Mouse (Mus musculus) liver, postnatal 0 days (tissue): ENCODE results near the gene Cipc.

Source experiments
- CTCF ChIP-seq: sonication (generic); IDR thresholded peaks from 2 replicates; pipeline ENCODE4 v1.5.1; 2016; ENCODE audit warnings: antibody characterized with exemption, low read depth
- EP300 ChIP-seq: IDR thresholded peaks from 2 replicates; pipeline ENCODE4 v1.6.1; 2016; ENCODE audit warnings: antibody characterized with exemption, low read depth, mild to moderate bottlenecking

- no peak for TF ChIP-seq CTCF
- no peak for TF ChIP-seq EP300
These were observed 14.3 kb upstream of the Cipc start for GRCm38 (mm10) chr12:86932575-86932952.
